Mouse (Mus musculus) brain, adult 2 months (tissue): ENCODE measurements at regions not wholly inside any gene's neighbourhood (a gene's known extent, or its start where the extent isn't known, plus 50 kb on each side); places are given as distances from the start of the nearest gene placed in this dataset.

ENCODE experiments used
- DNase-seq: peaks from one replicate; pipeline ENCODE4 v3.0.0; 2011; ENCODE audit warnings: low read depth, low spot score

- DNase-seq = no peak
Measured at GRCm38 (mm10) chr16:13487659-13488058, 180.3 kb downstream of the Parn start.

- no peak for DNase-seq
Measured at GRCm38 (mm10) chr16:13486571-13486970, 181.4 kb downstream of the Parn start.

- DNase-seq = no peak
Measured at GRCm38 (mm10) chr16:13480221-13480620, 187.7 kb downstream of the Parn start.

GRCm38 (mm10) chr16:13476653-13477052 is 191.3 kb downstream of the Parn start:
- no peak for DNase-seq

- no peak for DNase-seq
Measured at GRCm38 (mm10) chr16:13474956-13475355, 193.0 kb downstream of the Parn start.

GRCm38 (mm10) chr16:13474274-13474673 is 193.7 kb downstream of the Parn start:
- DNase-seq = no peak

- peak; percentile 57 for DNase-seq
Measured at GRCm38 (mm10) chr16:13467139-13467538, 200.8 kb downstream of the Parn start.
